Mouse (Mus musculus) intestine, postnatal 0 days (tissue): ENCODE results near the gene Rpl9-ps6. TPM values are rescaled to one million over a fixed set of nuclear protein-coding genes. Genes with fewer than 3 reads are reported as not detected.

ENCODE experiments used
- ATAC-seq: fragments of 200-750 bp; cut with Nextera tagmentation; 2 replicates; pipeline ENCODE4 v1.8.0; 2017; ENCODE audit warnings: mild to moderate bottlenecking, moderate TSS enrichment, moderate library complexity
- H3K27ac ChIP-seq: fragments of 300-500 bp; sonication (generic); 2 replicates; pipeline ENCODE4 v1.5.1; 2014; ENCODE audit warnings: mild to moderate bottlenecking, low read depth, low read length, moderate library complexity
- H3K27me3 ChIP-seq: fragments of 300-500 bp; sonication (generic); replicated peaks from 2 replicates; pipeline ENCODE4 v1.6.1; 2014; ENCODE audit warnings: low read length, mixed read lengths; ENCODE audit not compliant: control insufficient read depth, insufficient read depth
- H3K36me3 ChIP-seq: fragments of 300-500 bp; sonication (generic); 2 replicates; pipeline ENCODE4 v1.6.1; 2014; ENCODE audit warnings: mild to moderate bottlenecking, moderate library complexity; ENCODE audit not compliant: control insufficient read depth, insufficient read depth
- H3K4me1 ChIP-seq: fragments of 300-500 bp; sonication (generic); replicated peaks from 2 replicates; pipeline ENCODE4 v1.6.1; 2014; ENCODE audit warnings: antibody characterized with exemption, low read length, mixed read lengths; ENCODE audit not compliant: control insufficient read depth, insufficient read depth
- H3K4me2 ChIP-seq: fragments of 300-500 bp; sonication (generic); replicated peaks from 2 replicates; pipeline ENCODE4 v1.6.1; 2014; ENCODE audit warnings: low read depth, mild to moderate bottlenecking, moderate library complexity
- H3K4me3 ChIP-seq: fragments of 300-500 bp; sonication (generic); 2 replicates; pipeline ENCODE4 v1.5.1; 2014; ENCODE audit warnings: low read depth, low read length
- H3K9ac ChIP-seq: fragments of 300-500 bp; sonication (generic); 2 replicates; pipeline ENCODE4 v1.6.1; 2014; ENCODE audit warnings: mild to moderate bottlenecking, low read depth, low read length
- H3K9me3 ChIP-seq: fragments of 300-500 bp; sonication (generic); 2 replicates; pipeline ENCODE4 v1.6.1; 2016; ENCODE audit warnings: mixed run types; ENCODE audit not compliant: control insufficient read depth
- CTCF ChIP-seq: sonication (generic); IDR thresholded peaks from 2 replicates; pipeline ENCODE4 v1.5.1; 2016; ENCODE audit warnings: low read depth, mild to moderate bottlenecking, control low read depth, antibody characterized with exemption, moderate library complexity
- WGBS: fragments of 180-500 bp; shearing (Covaris S2); extraction: QIAGEN DNeasy Blood & Tissue Kit; methylation state at CpG from one replicate; pipeline ENCODE4 v1.1.7; 2014; 5-methylcytosine and 5-hydroxymethylcytosine counted together
- polyA plus RNA-seq: library from polyadenylated mRNA; unstranded; fragments of >200 nt; fragmentation: Nextera tagmentation; extraction: Ambion mirVana; gene quantifications from 2 replicates; pipeline ENCODE4 v1.2.1, GENCODE M21; 2015

The Rpl9-ps6 gene
- polyA plus RNA-seq, 1 experiment from 2014 or later: 89.1 TPM

GRCm38 (mm10) chr19:32425856-32426255 is 40.5 kb downstream of the Rpl9-ps6 start:
- H3K36me3 ChIP-seq: no peaks in the 10 kb centered on the region

GRCm38 (mm10) chr19:32424706-32425105 is 41.7 kb downstream of the Rpl9-ps6 start:
- Histone ChIP-seq H3K9ac (no peak overlapping the region), H3K9me3 (no peaks in the 10 kb centered on the region), H3K4me2 (no peak overlapping the region), H3K27me3 (no peaks in the 10 kb centered on the region), H3K4me3 (no peak overlapping the region), H3K4me1 (no peaks in the 10 kb centered on the region), H3K27ac (no peak overlapping the region), H3K36me3 (no peaks in the 10 kb centered on the region)
- no peak for ATAC-seq
- no peak for TF ChIP-seq CTCF
- 91% methylated on average over 3 of the region's 3 CpGs for WGBS

More at GRCm38 (mm10) chr19:32425856-32426255, 40.5 kb downstream of the Rpl9-ps6 start:
- no peak for TF ChIP-seq CTCF
- Histone ChIP-seq H3K9ac (no peak overlapping the region), H3K27me3 (no peaks in the 10 kb centered on the region), H3K4me1 (no peaks in the 10 kb centered on the region), H3K27ac (no peak overlapping the region), H3K4me2 (no peak overlapping the region), H3K9me3 (no peaks in the 10 kb centered on the region), H3K4me3 (no peak overlapping the region)
- no peak for ATAC-seq
- WGBS: 90% methylated on average over 3 of the region's 3 CpGs

- no peaks in the 10 kb centered on the region for H3K9me3 ChIP-seq
- H3K4me1 ChIP-seq: no peaks in the 10 kb centered on the region
- TF ChIP-seq CTCF: no peak
- WGBS: 59% methylated on average over 3 of the region's 3 CpGs
- no peak overlapping the region for H3K9ac ChIP-seq
- H3K4me2 ChIP-seq: no peak overlapping the region
- no peak overlapping the region for H3K4me3 ChIP-seq
- no peaks in the 10 kb centered on the region for H3K27me3 ChIP-seq
- H3K36me3 ChIP-seq: no peaks in the 10 kb centered on the region
- no peak for ATAC-seq
- H3K27ac ChIP-seq: no peak overlapping the region
Measured at GRCm38 (mm10) chr19:32419069-32419468, 47.3 kb downstream of the Rpl9-ps6 start.

- no peak overlapping the region for H3K27ac ChIP-seq
Measured at GRCm38 (mm10) chr19:32416692-32417317, 49.6 kb downstream of the Rpl9-ps6 start.

More at GRCm38 (mm10) chr19:32416692-32417317, 49.6 kb downstream of the Rpl9-ps6 start:
- no peaks in the 10 kb centered on the region for H3K4me1 ChIP-seq
- no peaks in the 10 kb centered on the region for H3K9me3 ChIP-seq
- no peaks in the 10 kb centered on the region for H3K36me3 ChIP-seq
- no peaks in the 10 kb centered on the region for H3K27me3 ChIP-seq
- no peak overlapping the region for H3K4me3 ChIP-seq
- no peak overlapping the region for H3K4me2 ChIP-seq
- no peak for TF ChIP-seq CTCF
- H3K9ac ChIP-seq: no peak overlapping the region
- ATAC-seq: no peak
- WGBS: 77% methylated on average over 7 of the region's 7 CpGs

Other genes with a start within 250 kb of the Rpl9-ps6 start
- 18.6 and 23.6 TPM in 2 replicates for gene Sgms1, start 76.9 kb downstream of the Rpl9-ps6 start, polyA plus RNA-seq
- 62.3 and 68.7 TPM in 2 replicates for gene Minpp1, start 19.2 kb upstream of the Rpl9-ps6 start, polyA plus RNA-seq
- gene Papss2, start 129.2 kb upstream of the Rpl9-ps6 start, polyA plus RNA-seq: 27.6 and 34.7 TPM in 2 replicates